Mouse (Mus musculus) bone marrow, adult 2 months (tissue): Measurements from ENCODE around the gene Fam43a. TPM values are rescaled to one million over a fixed set of nuclear protein-coding genes. Genes with fewer than 3 reads are reported as not detected.

Experiments used
- H3K27ac ChIP-seq: fragments of 200-500 bp; 2 replicates; pipeline ENCODE4 v1.5.1; 2012; ENCODE audit warnings: low read depth, mild to moderate bottlenecking, control low read depth, inconsistent platforms, low read length; ENCODE audit not compliant: control insufficient read depth, poor library complexity, insufficient read depth
- H3K4me1 ChIP-seq: fragments of 200-500 bp; 2 replicates; pipeline ENCODE4 v1.6.1; 2011; ENCODE audit warnings: low read length; ENCODE audit not compliant: control insufficient read depth, insufficient read depth
- H3K4me3 ChIP-seq: fragments of 200-500 bp; replicated peaks from 2 replicates; pipeline ENCODE3; 2011; ENCODE audit warnings: mild to moderate bottlenecking, low read depth, low read length, control low read depth; ENCODE audit not compliant: control insufficient read depth
- CTCF ChIP-seq: fragments of 200-500 bp; IDR thresholded peaks from 2 replicates; pipeline ENCODE4 v1.5.1; 2011; ENCODE audit warnings: low read length, control low read depth; ENCODE audit not compliant: control insufficient read depth, insufficient read depth
- POLR2A ChIP-seq: fragments of 200-500 bp; IDR thresholded peaks from 2 replicates; pipeline ENCODE4 v1.6.1; 2011; ENCODE audit warnings: low read depth, mild to moderate bottlenecking, control low read depth, low read length, borderline replicate concordance; ENCODE audit not compliant: control insufficient read depth
- WGBS: fragments of 180-500 bp; shearing (Covaris S2); methylation state at CpG from one replicate; pipeline ENCODE4 v1.1.7; 2018; 5-methylcytosine and 5-hydroxymethylcytosine counted together
- polyA plus RNA-seq: library from polyadenylated mRNA; stranded (reverse); fragments of >200 nt; gene quantifications from 2 replicates; pipeline ENCODE4 v1.2.4, GENCODE M21; 2011; ENCODE audit warnings: low replicate concordance; ENCODE audit not compliant: missing spikeins, insufficient read depth, insufficient read length

Fam43a gene
- polyA plus RNA-seq, 1 experiment: 16.3 TPM

- Histone ChIP-seq H3K4me3 (no peak overlapping the region), H3K27ac (no peak overlapping the region), H3K4me1 (peaks cover 1% of the 10 kb centered on the region; the same call in 1 of the 2 replicates)
- TF ChIP-seq CTCF (no peak), POLR2A (no peak)
- 82% methylated on average over 7 of the region's 7 CpGs for WGBS
Measured at GRCm38 (mm10) chr16:30613122-30613521, 13.6 kb downstream of the Fam43a start.

- Histone ChIP-seq H3K27ac (no peak overlapping the region), H3K4me3 (no peak overlapping the region), H3K4me1 (no peaks in the 10 kb centered on the region; the same call in 1 of the 2 replicates)
- WGBS: 63% methylated on average over 5 of the region's 5 CpGs
- no peak for TF ChIP-seq CTCF
- no peak for TF ChIP-seq POLR2A
Measured at GRCm38 (mm10) chr16:30614122-30614521, 14.6 kb downstream of the Fam43a start.

- TF ChIP-seq CTCF (no peak), POLR2A (no peak)
- Histone ChIP-seq H3K27ac (no peak overlapping the region), H3K4me3 (no peak overlapping the region), H3K4me1 (no peaks in the 10 kb centered on the region; the same call in 1 of the 2 replicates)
- 66% methylated on average over 6 of the region's 6 CpGs for WGBS
Measured at GRCm38 (mm10) chr16:30614705-30615317, 15.3 kb downstream of the Fam43a start.

GRCm38 (mm10) chr16:30616281-30616680, 16.8 kb downstream of the Fam43a start:
- H3K4me1 ChIP-seq: no peaks in the 10 kb centered on the region
- H3K27ac ChIP-seq: no peak overlapping the region
- H3K4me3 ChIP-seq: no peak overlapping the region
- no peak for TF ChIP-seq CTCF
- TF ChIP-seq POLR2A: no peak
- WGBS: 89% methylated on average over 3 of the region's 3 CpGs

- Histone ChIP-seq H3K27ac (no peak overlapping the region), H3K4me1 (peaks cover 3% of the 10 kb centered on the region; the same call in 1 of the 2 replicates), H3K4me3 (no peak overlapping the region)
- TF ChIP-seq CTCF: no peak
- TF ChIP-seq POLR2A: no peak
- WGBS: 23% methylated on average over 7 of the region's 7 CpGs
Measured at GRCm38 (mm10) chr16:30623645-30624044, 24.1 kb downstream of the Fam43a start.

GRCm38 (mm10) chr16:30624640-30625039, 25.1 kb downstream of the Fam43a start:
- Histone ChIP-seq H3K27ac (no peak overlapping the region), H3K4me3 (no peak overlapping the region), H3K4me1 (peaks cover 3% of the 10 kb centered on the region; the same call in 1 of the 2 replicates)
- no peak for TF ChIP-seq CTCF
- TF ChIP-seq POLR2A: no peak
- WGBS: 47% methylated on average over 2 of the region's 2 CpGs

- Histone ChIP-seq H3K4me3 (no peak overlapping the region), H3K27ac (no peak overlapping the region), H3K4me1 (peaks cover 3% of the 10 kb centered on the region; the same call in 1 of the 2 replicates)
- TF ChIP-seq POLR2A: no peak
- no peak for TF ChIP-seq CTCF
- WGBS: 78% methylated on average over 11 of the region's 11 CpGs
Measured at GRCm38 (mm10) chr16:30627586-30628337, 28.2 kb downstream of the Fam43a start.

- WGBS: 86% methylated on average over 6 of the region's 6 CpGs
- Histone ChIP-seq H3K4me3 (no peak overlapping the region), H3K4me1 (peaks cover 3% of the 10 kb centered on the region; the same call in 1 of the 2 replicates), H3K27ac (no peak overlapping the region)
- no peak for TF ChIP-seq POLR2A
- TF ChIP-seq CTCF: no peak
Measured at GRCm38 (mm10) chr16:30628401-30628800, 28.9 kb downstream of the Fam43a start.

GRCm38 (mm10) chr16:30629509-30629908, 30.0 kb downstream of the Fam43a start:
- Histone ChIP-seq H3K4me1 (peaks cover 2% of the 10 kb centered on the region; the same call in 1 of the 2 replicates), H3K27ac (no peak overlapping the region), H3K4me3 (no peak overlapping the region)
- TF ChIP-seq CTCF: no peak
- no peak for TF ChIP-seq POLR2A
- WGBS: 81% methylated on average over 5 of the region's 5 CpGs
